Mouse (Mus musculus) ES-Bruce4 (cell line): ENCODE measurements at regions not wholly inside any gene's neighbourhood (a gene's known extent, or its start where the extent isn't known, plus 50 kb on each side); places are given as distances from the start of the nearest gene placed in this dataset.

Source experiments
- CTCF ChIP-seq: IDR thresholded peaks from one replicate; pipeline ENCODE4 v1.8.1; 2011; ENCODE audit warnings: low read depth, low read length
- EP300 ChIP-seq: IDR thresholded peaks from 2 replicates; pipeline ENCODE4 v1.6.1; 2011; ENCODE audit warnings: low read depth, low read length; ENCODE audit not compliant: insufficient read depth

DNA sequence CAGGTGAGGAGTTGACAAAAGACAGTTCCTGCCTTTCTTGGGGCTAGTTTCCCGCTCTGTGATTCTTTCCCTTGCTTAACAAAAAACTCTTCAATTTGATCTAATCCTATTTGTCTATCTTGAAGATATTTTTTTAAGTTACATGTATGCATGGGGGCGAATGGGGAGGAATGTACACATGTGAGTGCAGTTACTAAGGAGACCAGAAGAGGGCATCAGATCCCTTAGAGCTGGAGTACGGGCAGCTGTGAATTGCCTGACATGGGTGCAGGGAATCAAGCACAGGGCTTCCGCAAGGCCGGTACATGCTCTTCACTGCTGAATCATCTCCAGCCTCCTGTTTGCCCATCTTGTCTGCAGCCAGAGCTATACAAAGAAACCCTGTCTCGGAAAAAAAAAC, 79.8 kb upstream of the Ppp2r5c start:
- TF ChIP-seq CTCF: peak; percentile 31
- no peak for TF ChIP-seq EP300
